Mouse (Mus musculus) cerebellum, adult 2 months (tissue): ENCODE data around the gene Chrm3. TPM values are rescaled to one million over a fixed set of nuclear protein-coding genes. Genes with fewer than 3 reads are reported as not detected.

Source experiments
- DNase-seq, 2 experiments: peaks; one replicate each; pipeline ENCODE4 v3.0.0; 2021
- H3K27ac ChIP-seq: fragments of 200-500 bp; 2 replicates; pipeline ENCODE4 v1.5.1; 2012; ENCODE audit warnings: low read length, control low read depth, inconsistent platforms; ENCODE audit not compliant: insufficient read depth
- H3K27me3 ChIP-seq: fragments of 200-500 bp; 2 replicates; pipeline ENCODE4 v1.6.1; 2012; ENCODE audit warnings: inconsistent platforms, mild to moderate bottlenecking, low read length, moderate library complexity; ENCODE audit not compliant: control insufficient read depth, insufficient read depth
- H3K4me1 ChIP-seq: fragments of 200-500 bp; 2 replicates; pipeline ENCODE4 v1.6.1; 2011; ENCODE audit warnings: low read length; ENCODE audit not compliant: control insufficient read depth, insufficient read depth
- H3K4me3 ChIP-seq: fragments of 200-500 bp; replicated peaks from 2 replicates; pipeline ENCODE3; 2011; ENCODE audit warnings: mild to moderate bottlenecking, low read depth, low read length, control low read depth; ENCODE audit not compliant: insufficient read depth
- CTCF ChIP-seq: fragments of 200-500 bp; IDR thresholded peaks from 2 replicates; pipeline ENCODE4 v1.5.1; 2011; ENCODE audit warnings: low read depth, mild to moderate bottlenecking, control low read depth, low read length, moderate library complexity, borderline replicate concordance; ENCODE audit not compliant: insufficient read depth
- POLR2A ChIP-seq: fragments of 200-500 bp; IDR thresholded peaks from 2 replicates; pipeline ENCODE4 v1.6.1; 2011; ENCODE audit warnings: low read length, control low read depth, borderline replicate concordance; ENCODE audit not compliant: insufficient read depth
- WGBS: fragments of 180-500 bp; shearing (Covaris S2); methylation state at CpG from one replicate; pipeline ENCODE4 v1.1.7; 2018; 5-methylcytosine and 5-hydroxymethylcytosine counted together
- polyA plus RNA-seq: library from polyadenylated mRNA; depleted of rRNA; stranded (reverse); fragments of >200 nt; gene quantifications from 2 replicates; pipeline ENCODE4 v1.2.3, GENCODE M21; 2012

The Chrm3 gene
- polyA plus RNA-seq, 1 experiment = 4.4 TPM

GRCm38 (mm10) chr13:10220403-10220802, 140.2 kb downstream of the Chrm3 start:
- WGBS = 51% methylated on average over 4 of the region's 4 CpGs
- Histone ChIP-seq H3K4me3 (no peak overlapping the region), H3K4me1 (no peaks in the 10 kb centered on the region), H3K27me3 (no peaks in the 10 kb centered on the region), H3K27ac (no peak overlapping the region)
- no peak for DNase-seq
- TF ChIP-seq POLR2A (no peak), CTCF (no peak)

GRCm38 (mm10) chr13:10212112-10212511, 148.5 kb downstream of the Chrm3 start:
- Histone ChIP-seq H3K27me3 (no peaks in the 10 kb centered on the region), H3K4me1 (no peaks in the 10 kb centered on the region), H3K27ac (no peak overlapping the region), H3K4me3 (no peak overlapping the region)
- no peak for TF ChIP-seq CTCF
- TF ChIP-seq POLR2A = no peak
- no peak for DNase-seq
- 90% methylated on average over 2 of the region's 2 CpGs for WGBS

- Histone ChIP-seq H3K27me3 (no peaks in the 10 kb centered on the region), H3K4me1 (no peaks in the 10 kb centered on the region), H3K4me3 (no peak overlapping the region), H3K27ac (no peak overlapping the region)
- TF ChIP-seq CTCF = no peak
- TF ChIP-seq POLR2A = no peak
- DNase-seq = no peak
- 86% methylated on average over 1 of the region's 1 CpGs for WGBS
Measured at GRCm38 (mm10) chr13:10210522-10211244, 150.0 kb downstream of the Chrm3 start.

- no peaks in the 10 kb centered on the region for H3K4me1 ChIP-seq
- H3K4me3 ChIP-seq = no peak overlapping the region
- TF ChIP-seq POLR2A (no peak), CTCF (no peak)
- no peak overlapping the region for H3K27ac ChIP-seq
- H3K27me3 ChIP-seq = no peaks in the 10 kb centered on the region
- no peak for DNase-seq
- WGBS = 82% methylated on average over 6 of the region's 6 CpGs
Measured at GRCm38 (mm10) chr13:10199206-10199956, 161.3 kb downstream of the Chrm3 start.

GRCm38 (mm10) chr13:10189829-10190228, 170.8 kb downstream of the Chrm3 start:
- Histone ChIP-seq H3K27me3 (no peaks in the 10 kb centered on the region), H3K27ac (no peak overlapping the region), H3K4me3 (no peak overlapping the region), H3K4me1 (no peaks in the 10 kb centered on the region)
- TF ChIP-seq POLR2A = no peak
- no peak for TF ChIP-seq CTCF
- 39% methylated on average over 2 of the region's 2 CpGs for WGBS
- DNase-seq = no peak

GRCm38 (mm10) chr13:10187926-10188325, 172.7 kb downstream of the Chrm3 start:
- Histone ChIP-seq H3K27ac (no peak overlapping the region), H3K27me3 (no peaks in the 10 kb centered on the region), H3K4me1 (no peaks in the 10 kb centered on the region), H3K4me3 (no peak overlapping the region)
- no peak for DNase-seq
- WGBS = 90% methylated on average over 3 of the region's 3 CpGs
- TF ChIP-seq POLR2A = no peak
- no peak for TF ChIP-seq CTCF

- H3K27ac ChIP-seq = no peak overlapping the region
- TF ChIP-seq CTCF (no peak), POLR2A (no peak)
- 93% methylated on average over 4 of the region's 4 CpGs for WGBS
- DNase-seq = no peak
- no peaks in the 10 kb centered on the region for H3K27me3 ChIP-seq
- H3K4me1 ChIP-seq = no peaks in the 10 kb centered on the region
- H3K4me3 ChIP-seq = no peak overlapping the region
Measured at GRCm38 (mm10) chr13:10183837-10184236, 176.8 kb downstream of the Chrm3 start.

GRCm38 (mm10) chr13:10182756-10183155, 177.9 kb downstream of the Chrm3 start:
- Histone ChIP-seq H3K4me3 (no peak overlapping the region), H3K27ac (no peak overlapping the region), H3K4me1 (no peaks in the 10 kb centered on the region), H3K27me3 (no peaks in the 10 kb centered on the region)
- 72% methylated on average over 2 of the region's 2 CpGs for WGBS
- TF ChIP-seq CTCF (no peak), POLR2A (no peak)
- DNase-seq = no peak
